Mouse (Mus musculus): ENCODE data around the gene Irf2bp2. TPM values are rescaled to one million over a fixed set of nuclear protein-coding genes. Genes with fewer than 3 reads are reported as not detected.

Gene Irf2bp2
- polyA plus RNA-seq, 1 experiment from 2014 or later: 3.8 TPM

GRCm38 (mm10) chr8:126565231-126565781 lies 28.5 kb downstream of the Irf2bp2 start:
- Histone ChIP-seq H3K9ac (no peak overlapping the region), H3K4me2 (no peak overlapping the region), H3K9me3 (replicated peaks) (no peaks in the 10 kb centered on the region), H3K27me3 (no peaks in the 10 kb centered on the region), H3K4me1 (replicated peaks) (peaks cover 14% of the 10 kb centered on the region; the same call in 1 of the 2 replicates), H3K36me3 (replicated peaks) (no peaks in the 10 kb centered on the region), H3K4me3 (replicated peaks) (no peak overlapping the region), H3K27ac (replicated peaks) (no peak overlapping the region)
- 50% methylated on average over 6 of the region's 6 CpGs for WGBS (ENCODE audit: insufficient replicate concordance)
- no peak for ATAC-seq (ENCODE audit: insufficient read depth)

GRCm38 (mm10) chr8:126564551-126565154 lies 29.1 kb downstream of the Irf2bp2 start:
- Histone ChIP-seq H3K4me2 (no peak overlapping the region), H3K36me3 (replicated peaks) (no peaks in the 10 kb centered on the region), H3K9ac (no peak overlapping the region), H3K9me3 (replicated peaks) (no peaks in the 10 kb centered on the region), H3K27me3 (no peaks in the 10 kb centered on the region), H3K27ac (replicated peaks) (no peak overlapping the region), H3K4me3 (replicated peaks) (no peak overlapping the region), H3K4me1 (replicated peaks) (peaks cover 14% of the 10 kb centered on the region; the same call in 1 of the 2 replicates)
- WGBS (ENCODE audit: insufficient replicate concordance): 59% methylated on average over 9 of the region's 9 CpGs
- no peak for ATAC-seq (ENCODE audit: insufficient read depth)

- Histone ChIP-seq H3K4me2 (no peak overlapping the region), H3K36me3 (replicated peaks) (no peaks in the 10 kb centered on the region), H3K27ac (replicated peaks) (no peak overlapping the region), H3K9ac (no peak overlapping the region), H3K4me3 (replicated peaks) (no peak overlapping the region), H3K4me1 (replicated peaks) (peaks cover 11% of the 10 kb centered on the region), H3K9me3 (replicated peaks) (no peaks in the 10 kb centered on the region), H3K27me3 (no peaks in the 10 kb centered on the region)
- WGBS (ENCODE audit: insufficient replicate concordance): 82% methylated on average over 4 of the region's 4 CpGs
- ATAC-seq (ENCODE audit: insufficient read depth): no peak
Observed at GRCm38 (mm10) chr8:126561316-126561841, 32.4 kb downstream of the Irf2bp2 start.

GRCm38 (mm10) chr8:126558400-126558953 lies 35.3 kb downstream of the Irf2bp2 start:
- Histone ChIP-seq H3K9ac (no peak overlapping the region), H3K36me3 (replicated peaks) (no peaks in the 10 kb centered on the region), H3K4me1 (replicated peaks) (peaks cover 6% of the 10 kb centered on the region), H3K27me3 (no peaks in the 10 kb centered on the region), H3K4me2 (no peak overlapping the region), H3K9me3 (replicated peaks) (no peaks in the 10 kb centered on the region), H3K4me3 (replicated peaks) (no peak overlapping the region), H3K27ac (replicated peaks) (no peak overlapping the region)
- WGBS (ENCODE audit: insufficient replicate concordance): 76% methylated on average over 13 of the region's 13 CpGs
- ATAC-seq (ENCODE audit: insufficient read depth): no peak

GRCm38 (mm10) chr8:126557403-126557802 lies 36.4 kb downstream of the Irf2bp2 start:
- no peak for ATAC-seq (ENCODE audit: insufficient read depth)
- H3K4me2 ChIP-seq: no peak overlapping the region
- no peak overlapping the region for H3K9ac ChIP-seq
- no peak overlapping the region for H3K4me3 ChIP-seq (replicated peaks)
- no peaks in the 10 kb centered on the region for H3K9me3 ChIP-seq (replicated peaks)
- no peaks in the 10 kb centered on the region for H3K36me3 ChIP-seq (replicated peaks)
- peaks cover 6% of the 10 kb centered on the region for H3K4me1 ChIP-seq (replicated peaks)
- H3K27me3 ChIP-seq: no peaks in the 10 kb centered on the region
- WGBS (ENCODE audit: insufficient replicate concordance): 30% methylated on average over 9 of the region's 9 CpGs
- no peak overlapping the region for H3K27ac ChIP-seq (replicated peaks)

GRCm38 (mm10) chr8:126556691-126557090 lies 37.1 kb downstream of the Irf2bp2 start:
- peaks cover 11% of the 10 kb centered on the region for H3K4me1 ChIP-seq (replicated peaks)
- H3K27me3 ChIP-seq: no peaks in the 10 kb centered on the region
- no peak for ATAC-seq (ENCODE audit: insufficient read depth)
- no peak overlapping the region for H3K9ac ChIP-seq
- H3K36me3 ChIP-seq (replicated peaks): no peaks in the 10 kb centered on the region
- no peak overlapping the region for H3K4me3 ChIP-seq (replicated peaks)
- no peak overlapping the region for H3K27ac ChIP-seq (replicated peaks)
- H3K9me3 ChIP-seq (replicated peaks): no peaks in the 10 kb centered on the region
- WGBS (ENCODE audit: insufficient replicate concordance): 71% methylated on average over 5 of the region's 5 CpGs
- no peak overlapping the region for H3K4me2 ChIP-seq

GRCm38 (mm10) chr8:126554741-126555140 lies 39.0 kb downstream of the Irf2bp2 start:
- 68% methylated on average over 4 of the region's 4 CpGs for WGBS (ENCODE audit: insufficient replicate concordance)
- Histone ChIP-seq H3K36me3 (replicated peaks) (no peaks in the 10 kb centered on the region), H3K4me1 (replicated peaks) (peaks cover 20% of the 10 kb centered on the region), H3K27me3 (no peaks in the 10 kb centered on the region), H3K9ac (no peak overlapping the region), H3K4me2 (no peak overlapping the region), H3K4me3 (replicated peaks) (no peak overlapping the region), H3K27ac (replicated peaks) (no peak overlapping the region), H3K9me3 (replicated peaks) (no peaks in the 10 kb centered on the region)
- ATAC-seq (ENCODE audit: insufficient read depth): no peak

GRCm38 (mm10) chr8:126551871-126552270 lies 41.9 kb downstream of the Irf2bp2 start:
- Histone ChIP-seq H3K27me3 (no peaks in the 10 kb centered on the region), H3K4me2 (no peak overlapping the region), H3K36me3 (replicated peaks) (no peaks in the 10 kb centered on the region), H3K4me3 (replicated peaks) (no peak overlapping the region), H3K27ac (replicated peaks) (no peak overlapping the region), H3K4me1 (replicated peaks) (peaks cover 14% of the 10 kb centered on the region), H3K9ac (no peak overlapping the region), H3K9me3 (replicated peaks) (no peaks in the 10 kb centered on the region)
- 51% methylated on average over 4 of the region's 4 CpGs for WGBS (ENCODE audit: insufficient replicate concordance)
- no peak for ATAC-seq (ENCODE audit: insufficient read depth)

- ATAC-seq (ENCODE audit: insufficient read depth): peak; percentile 10; the same call in 1 of the 2 replicates
- 21% methylated on average over 5 of the region's 5 CpGs for WGBS (ENCODE audit: insufficient replicate concordance)
- no peaks in the 10 kb centered on the region for H3K27me3 ChIP-seq
- no peaks in the 10 kb centered on the region for H3K36me3 ChIP-seq (replicated peaks)
- no peak overlapping the region for H3K4me3 ChIP-seq (replicated peaks)
- H3K27ac ChIP-seq (replicated peaks): no peak overlapping the region
- peaks cover 14% of the 10 kb centered on the region for H3K4me1 ChIP-seq (replicated peaks)
- no peaks in the 10 kb centered on the region for H3K9me3 ChIP-seq (replicated peaks)
- no peak overlapping the region for H3K9ac ChIP-seq
- no peak overlapping the region for H3K4me2 ChIP-seq
Observed at GRCm38 (mm10) chr8:126550944-126551357, 42.8 kb downstream of the Irf2bp2 start.

- H3K36me3 ChIP-seq (replicated peaks): no peaks in the 10 kb centered on the region
- WGBS (ENCODE audit: insufficient replicate concordance): 47% methylated on average over 3 of the region's 3 CpGs
Observed at GRCm38 (mm10) chr8:126547841-126548240, 45.9 kb downstream of the Irf2bp2 start.

GRCm38 (mm10) chr8:126547361-126547760 lies 46.4 kb downstream of the Irf2bp2 start:
- no peak overlapping the region for H3K27ac ChIP-seq (replicated peaks)
- H3K4me3 ChIP-seq (replicated peaks): no peak overlapping the region
- H3K27me3 ChIP-seq: no peaks in the 10 kb centered on the region
- no peak for ATAC-seq (ENCODE audit: insufficient read depth)
- 66% methylated on average over 4 of the region's 4 CpGs for WGBS (ENCODE audit: insufficient replicate concordance)
- H3K4me2 ChIP-seq: no peak overlapping the region
- H3K9ac ChIP-seq: no peak overlapping the region
- H3K9me3 ChIP-seq (replicated peaks): no peaks in the 10 kb centered on the region
- no peaks in the 10 kb centered on the region for H3K36me3 ChIP-seq (replicated peaks)
- peaks cover 14% of the 10 kb centered on the region for H3K4me1 ChIP-seq (replicated peaks)

More at GRCm38 (mm10) chr8:126547841-126548240, 45.9 kb downstream of the Irf2bp2 start:
- Histone ChIP-seq H3K9ac (no peak overlapping the region), H3K27ac (replicated peaks) (no peak overlapping the region), H3K4me1 (replicated peaks) (peaks cover 14% of the 10 kb centered on the region), H3K27me3 (no peaks in the 10 kb centered on the region), H3K9me3 (replicated peaks) (no peaks in the 10 kb centered on the region), H3K4me2 (no peak overlapping the region), H3K4me3 (replicated peaks) (no peak overlapping the region)
- ATAC-seq (ENCODE audit: insufficient read depth): no peak

All from liver, embryonic 15.5 days (tissue).